Mouse (Mus musculus): Measurements from ENCODE around the gene Vash1.

- TF ChIP-seq CTCF (IDR thresholded peaks at IDR 0.05; ENCODE audit: extremely low read depth, insufficient read depth, low read length) (no peak), POLR2A (IDR thresholded peaks at IDR 0.05; ENCODE audit: extremely low read depth, insufficient read depth, low read length) (no peak)
These were observed 8.2 kb downstream of the Vash1 start for GRCm38 (mm10) chr12:86686551-86687330.
